Comparison of ENCODE assay signal across 8 mouse cellular contexts in genomic region chr3:90708523-90709202, GRCm38 (mm10). TPM values are rescaled to one million over a fixed set of nuclear protein-coding genes. Genes with fewer than 3 reads are reported as not detected.
A peak's percentile ranks its signal among the peaks of the same experiment; 100 is the strongest.
DNase-seq lines count a peak whose midpoint lies in the region; ATAC-seq and TF ChIP-seq lines count a peak whose summit lies in the region.

No protein-coding gene starts in this region.

- TF ChIP-seq EP300 in lung, postnatal 0 days (IDR thresholded peaks at IDR 0.05), result no peak

- H3K9me3 ChIP-seq in neural tube, embryonic 11.5 days (ENCODE audit: control insufficient read depth, low read length), result no peaks in the 10 kb centered on the region
- H3K9me3 ChIP-seq in hindbrain, embryonic 14.5 days (ENCODE audit: control insufficient read depth, low read length), result no peaks in the 10 kb centered on the region
- no peaks in the 10 kb centered on the region for H3K9me3 ChIP-seq in lung, postnatal 0 days (ENCODE audit: low read length)

- H3K9ac ChIP-seq in neural tube, embryonic 11.5 days (ENCODE audit: low read length), result no peak overlapping the region
- H3K9ac ChIP-seq in hindbrain, embryonic 14.5 days, result no peak overlapping the region
- H3K9ac ChIP-seq in lung, postnatal 0 days (replicated peaks; ENCODE audit: low read depth), result no peak overlapping the region

- 35% methylated on average over 4 of the region's 4 CpGs for WGBS in neural tube, embryonic 11.5 days
- 27% methylated on average over 4 of the region's 4 CpGs for WGBS in hindbrain, embryonic 14.5 days
- 25% methylated on average over 4 of the region's 4 CpGs for WGBS in lung, postnatal 0 days

- no peaks in the 10 kb centered on the region for H3K27me3 ChIP-seq in neural tube, embryonic 11.5 days (ENCODE audit: control insufficient read depth, insufficient read depth, low read length)
- H3K27me3 ChIP-seq in hindbrain, embryonic 14.5 days (ENCODE audit: control insufficient read depth, insufficient read depth, low read length), result no peaks in the 10 kb centered on the region
- no peaks in the 10 kb centered on the region for H3K27me3 ChIP-seq in lung, postnatal 0 days (replicated peaks; ENCODE audit: insufficient read depth, low read length)

- peak; percentile 11 for DNase-seq in adrenal gland, adult 2 months
- no peak for DNase-seq in adrenal gland, adult 8-10 months
- DNase-seq in neural tube, embryonic 11.5 days (ENCODE audit: low spot score), result peak; percentile 20
- no peak for DNase-seq in neural tube, embryonic 10.5 days (ENCODE audit: extremely low spot score, low spot score)
- DNase-seq in hindbrain, embryonic 14.5 days (ENCODE audit: low spot score), result peak; percentile 62
- DNase-seq in lung, postnatal 0 days (ENCODE audit: low spot score), result peak; percentile 60
- DNase-seq in right cerebral cortex, postnatal 14 days, result peak; percentile 13

- 0 out of 2 replicates have a peak, but pooled peaks have one; percentile 48 for ATAC-seq in neural tube, embryonic 11.5 days (ENCODE audit: insufficient read depth, low FRiP score, low TSS enrichment)
- ATAC-seq in common myeloid progenitor, adult 5-6 weeks (replicated peaks; ENCODE audit: low read depth, poor library complexity, severe bottlenecking), result peak; percentile 85
- ATAC-seq in hindbrain, embryonic 14.5 days (ENCODE audit: low FRiP score), result no peak
- ATAC-seq in lung, postnatal 0 days, result no peak

- H3K36me3 ChIP-seq in neural tube, embryonic 11.5 days (ENCODE audit: control insufficient read depth, insufficient read depth, low read length), result no peaks in the 10 kb centered on the region
- no peaks in the 10 kb centered on the region for H3K36me3 ChIP-seq in hindbrain, embryonic 14.5 days (replicated peaks; ENCODE audit: control insufficient read depth, insufficient read depth)
- H3K36me3 ChIP-seq in lung, postnatal 0 days (ENCODE audit: insufficient read depth, low read length), result no peaks in the 10 kb centered on the region

- H3K4me2 ChIP-seq in neural tube, embryonic 11.5 days (ENCODE audit: low read depth), result no peak overlapping the region
- H3K4me2 ChIP-seq in hindbrain, embryonic 14.5 days (replicated peaks), result no peak overlapping the region
- H3K4me2 ChIP-seq in lung, postnatal 0 days (replicated peaks; ENCODE audit: low read depth, low read length), result no peak overlapping the region

- H3K4me1 ChIP-seq in neural tube, embryonic 11.5 days (ENCODE audit: control insufficient read depth, insufficient read depth, low read length), result no peaks in the 10 kb centered on the region
- no peaks in the 10 kb centered on the region for H3K4me1 ChIP-seq in hindbrain, embryonic 14.5 days (replicated peaks; ENCODE audit: control insufficient read depth, insufficient read depth, low read length)
- H3K4me1 ChIP-seq in lung, postnatal 0 days (ENCODE audit: insufficient read depth, low read depth, low read length), result no peaks in the 10 kb centered on the region

- H3K4me3 ChIP-seq in neural tube, embryonic 11.5 days (ENCODE audit: low read depth, low read length), result no peak overlapping the region
- no peak overlapping the region for H3K4me3 ChIP-seq in hindbrain, embryonic 14.5 days (replicated peaks; ENCODE audit: low read length)
- H3K4me3 ChIP-seq in lung, postnatal 0 days (ENCODE audit: low read depth, low read length), result no peak overlapping the region

- TF ChIP-seq CTCF in lung, postnatal 0 days (IDR thresholded peaks at IDR 0.05), result peak; percentile 74

- no peak overlapping the region for H3K27ac ChIP-seq in neural tube, embryonic 11.5 days (ENCODE audit: low read depth, low read length)
- H3K27ac ChIP-seq in hindbrain, embryonic 14.5 days, result no peak overlapping the region
- H3K27ac ChIP-seq in lung, postnatal 0 days (ENCODE audit: low read length), result no peak overlapping the region

RNA-seq across cellular contexts. Expression of gene S100a9, which starts 13.1 kb away (rescaled TPM):
- 1 to 10 TPM; 2.7 to 3.9 TPM for total RNA-seq in adrenal gland, adult 2 months (2021)
- polyA plus RNA-seq in adrenal gland, adult 2 months (2012; rRNA removed), result not detected in 2 replicates
- 1 to 10 TPM in 1 of 4 experiments, under 1 TPM in 1, not detected in 2; 0.55 to 1.2 TPM for total RNA-seq in adrenal gland, adult 8-10 months (2022)
- polyA plus RNA-seq in neural tube, embryonic 11.5 days (2014; fragmentation: Nextera tagmentation; extraction: Ambion mirVana), result 2.6 and 5.2 TPM in 2 replicates
- 306 and 341 TPM in 2 replicates for total RNA-seq in common myeloid progenitor, adult 5-6 weeks (2017)
- 8.2 and 8.4 TPM in 2 replicates for polyA plus RNA-seq in hindbrain, embryonic 14.5 days (2014; fragmentation: Nextera tagmentation; extraction: Ambion mirVana)
- 207 and 215 TPM in 2 replicates for polyA plus RNA-seq in lung, postnatal 0 days (2015; fragmentation: Nextera tagmentation; extraction: Ambion mirVana)

RNA-seq across cellular contexts. Expression of gene Pglyrp4, which starts 18.0 kb away (rescaled TPM):
- total RNA-seq in adrenal gland, adult 2 months (2021), result not detected
- polyA plus RNA-seq in adrenal gland, adult 2 months (2012; rRNA removed), result not detected in 2 replicates
- total RNA-seq in adrenal gland, adult 8-10 months (2022), result not detected
- polyA plus RNA-seq in neural tube, embryonic 11.5 days (2014; fragmentation: Nextera tagmentation; extraction: Ambion mirVana), result not detected in 2 replicates
- not detected in 2 replicates for total RNA-seq in common myeloid progenitor, adult 5-6 weeks (2017)
- not detected in 2 replicates for polyA plus RNA-seq in hindbrain, embryonic 14.5 days (2014; fragmentation: Nextera tagmentation; extraction: Ambion mirVana)
- not detected in 2 replicates for polyA plus RNA-seq in lung, postnatal 0 days (2015; fragmentation: Nextera tagmentation; extraction: Ambion mirVana)

RNA-seq across cellular contexts. Expression of gene S100a8, which starts 39.9 kb away (rescaled TPM):
- 1 to 10 TPM; 3.2 to 3.6 TPM for total RNA-seq in adrenal gland, adult 2 months (2021)
- not detected in 2 replicates for polyA plus RNA-seq in adrenal gland, adult 2 months (2012; rRNA removed)
- total RNA-seq in adrenal gland, adult 8-10 months (2022), result 1 to 10 TPM in 3 of 4 experiments, under 1 TPM in 1; 0.58 to 2.3 (median 1.2) TPM
- polyA plus RNA-seq in neural tube, embryonic 11.5 days (2014; fragmentation: Nextera tagmentation; extraction: Ambion mirVana), result 4.8 and 5.3 TPM in 2 replicates
- 430 and 433 TPM in 2 replicates for total RNA-seq in common myeloid progenitor, adult 5-6 weeks (2017)
- polyA plus RNA-seq in hindbrain, embryonic 14.5 days (2014; fragmentation: Nextera tagmentation; extraction: Ambion mirVana), result 7.9 and 10.6 TPM in 2 replicates
- polyA plus RNA-seq in lung, postnatal 0 days (2015; fragmentation: Nextera tagmentation; extraction: Ambion mirVana), result 332 and 333 TPM in 2 replicates

RNA-seq across cellular contexts. Expression of gene S100a7a, which starts 54.8 kb away (rescaled TPM):
- under 1 TPM; 0.43 to 0.45 TPM for total RNA-seq in adrenal gland, adult 2 months (2021)
- polyA plus RNA-seq in adrenal gland, adult 2 months (2012; rRNA removed), result 0.12 and 0.21 TPM in 2 replicates
- total RNA-seq in adrenal gland, adult 8-10 months (2022), result under 1 TPM in 1 of 4 experiments, not detected in 3; 0.28 TPM
- not detected in 2 replicates for polyA plus RNA-seq in neural tube, embryonic 11.5 days (2014; fragmentation: Nextera tagmentation; extraction: Ambion mirVana)
- not detected in 2 replicates for total RNA-seq in common myeloid progenitor, adult 5-6 weeks (2017)
- polyA plus RNA-seq in hindbrain, embryonic 14.5 days (2014; fragmentation: Nextera tagmentation; extraction: Ambion mirVana), result not detected in 2 replicates
- 0.08 and 0.27 TPM in 2 replicates for polyA plus RNA-seq in lung, postnatal 0 days (2015; fragmentation: Nextera tagmentation; extraction: Ambion mirVana)

Comparison
In these comparisons a context has a peak if more than half of its experiments do, and no peak if none do; other contexts are left out.
1. DNase-seq: peak in adrenal gland, adult 2 months (single experiment), neural tube, embryonic 11.5 days (single experiment), hindbrain, embryonic 14.5 days (single experiment), lung, postnatal 0 days (single experiment) and right cerebral cortex, postnatal 14 days (single experiment); none in adrenal gland, adult 8-10 months (single experiment) and neural tube, embryonic 10.5 days (single experiment).
2. ATAC-seq: peak in neural tube, embryonic 11.5 days (single experiment) and common myeloid progenitor, adult 5-6 weeks (single experiment); none in hindbrain, embryonic 14.5 days (single experiment) and lung, postnatal 0 days (single experiment).
3. RNA of gene S100a9, which starts 13.1 kb away (polyA plus RNA-seq): 207 to 215 TPM in lung, postnatal 0 days; 8.2 to 8.4 TPM in hindbrain, embryonic 14.5 days, 2.6 to 5.2 TPM in neural tube, embryonic 11.5 days and not detected in adrenal gland, adult 2 months; every median in the first group is over 10 times any median in the second.
4. RNA of gene S100a8, which starts 39.9 kb away (polyA plus RNA-seq): 332 to 333 TPM in lung, postnatal 0 days; 7.9 to 10.6 TPM in hindbrain, embryonic 14.5 days, 4.8 to 5.3 TPM in neural tube, embryonic 11.5 days and not detected in adrenal gland, adult 2 months; every median in the first group is over 10 times any median in the second.